Mouse (Mus musculus) right cerebral cortex, postnatal 14 days (tissue): ENCODE results near the gene Tomm20l.

Experiments used
- DNase-seq: peaks from one replicate; pipeline ENCODE4 v3.0.0; 2022

The Tomm20l gene

GRCm38 (mm10) chr12:71157974-71158373, 46.7 kb downstream of the Tomm20l start:
- no peak for DNase-seq

- DNase-seq: no peak
These were observed 53.2 kb downstream of the Tomm20l start for GRCm38 (mm10) chr12:71164410-71164809.

GRCm38 (mm10) chr12:71169911-71170310, 58.7 kb downstream of the Tomm20l start:
- no peak for DNase-seq
